Mouse (Mus musculus) kidney, postnatal 0 days (tissue): ENCODE measurements at regions not wholly inside any gene's neighbourhood (a gene's known extent, or its start where the extent isn't known, plus 50 kb on each side); places are given as distances from the start of the nearest gene placed in this dataset.

Experiments used
- ATAC-seq: fragments of 200-750 bp; cut with Nextera tagmentation; replicated peaks from 2 replicates; pipeline ENCODE4 v1.8.0; 2017; ENCODE audit warnings: low read depth, moderate number of reproducible peaks, moderate TSS enrichment, moderate library complexity; ENCODE audit not compliant: low FRiP score
- DNase-seq: peaks from one replicate; pipeline ENCODE4 v3.0.0-alpha.2; 2016; ENCODE audit warnings: low spot score
- H3K27ac ChIP-seq: fragments of 300-500 bp; sonication (generic); 2 replicates; pipeline ENCODE4 v1.5.1; 2014; ENCODE audit warnings: mild to moderate bottlenecking
- H3K27me3 ChIP-seq: fragments of 300-500 bp; sonication (generic); 2 replicates; pipeline ENCODE4 v1.6.1; 2014; ENCODE audit warnings: low read length, mixed read lengths; ENCODE audit not compliant: insufficient read depth
- H3K36me3 ChIP-seq: fragments of 300-500 bp; sonication (generic); 2 replicates; pipeline ENCODE4 v1.6.1; 2014; ENCODE audit warnings: low read length, mixed read lengths; ENCODE audit not compliant: insufficient read depth
- H3K4me1 ChIP-seq: fragments of 300-500 bp; sonication (generic); replicated peaks from 2 replicates; pipeline ENCODE4 v1.6.1; 2014; ENCODE audit warnings: antibody characterized with exemption, low read length, mixed read lengths; ENCODE audit not compliant: insufficient read depth
- H3K4me2 ChIP-seq: fragments of 300-500 bp; sonication (generic); 2 replicates; pipeline ENCODE4 v1.6.1; 2014; ENCODE audit warnings: mild to moderate bottlenecking, low read length, moderate library complexity, mixed read lengths
- H3K4me3 ChIP-seq: fragments of 300-500 bp; sonication (generic); replicated peaks from 2 replicates; pipeline ENCODE4 v1.5.1; 2014; ENCODE audit warnings: low read depth, low read length
- H3K9ac ChIP-seq: fragments of 300-500 bp; sonication (generic); 2 replicates; pipeline ENCODE4 v1.6.1; 2014; ENCODE audit warnings: low read depth, low read length
- H3K9me3 ChIP-seq: fragments of 300-500 bp; sonication (generic); replicated peaks from 2 replicates; pipeline ENCODE4 v1.6.1; 2016; ENCODE audit warnings: low read length, inconsistent platforms, mixed read lengths
- CTCF ChIP-seq: IDR thresholded peaks from 2 replicates; pipeline ENCODE4 v1.5.1; 2016; ENCODE audit warnings: antibody characterized with exemption, low read depth, mild to moderate bottlenecking, moderate library complexity
- WGBS: fragments of 180-500 bp; shearing (Covaris S2); extraction: QIAGEN DNeasy Blood & Tissue Kit; methylation state at CpG from one replicate; pipeline ENCODE4 v1.1.7; 2014; 5-methylcytosine and 5-hydroxymethylcytosine counted together

- 95% methylated on average over 7 of the region's 7 CpGs for WGBS
- no peaks in the 10 kb centered on the region for H3K27me3 ChIP-seq
- no peak overlapping the region for H3K27ac ChIP-seq
- no peak overlapping the region for H3K4me2 ChIP-seq
- H3K9ac ChIP-seq: no peak overlapping the region
- no peaks in the 10 kb centered on the region for H3K9me3 ChIP-seq
- ATAC-seq: no peak
- TF ChIP-seq CTCF: peak; percentile 27
- H3K4me1 ChIP-seq: no peaks in the 10 kb centered on the region
- H3K36me3 ChIP-seq: no peaks in the 10 kb centered on the region
- no peak for DNase-seq
- H3K4me3 ChIP-seq: no peak overlapping the region
Measured at GRCm38 (mm10) chr7:37324653-37325052, 448.8 kb downstream of the Zfp536 start.

- DNase-seq (no peak), ATAC-seq (no peak)
- TF ChIP-seq CTCF: no peak
- Histone ChIP-seq H3K36me3 (no peaks in the 10 kb centered on the region), H3K9me3 (no peaks in the 10 kb centered on the region), H3K4me2 (no peak overlapping the region), H3K9ac (no peak overlapping the region), H3K4me3 (no peak overlapping the region), H3K27me3 (peaks cover 11% of the 10 kb centered on the region; the same call in 1 of the 2 replicates), H3K27ac (no peak overlapping the region), H3K4me1 (peaks cover 12% of the 10 kb centered on the region; the same call in 1 of the 2 replicates)
- 67% methylated on average over 16 of the region's 16 CpGs for WGBS
Measured at GRCm38 (mm10) chr7:37333451-37333850, 440.0 kb downstream of the Zfp536 start.

DNA sequence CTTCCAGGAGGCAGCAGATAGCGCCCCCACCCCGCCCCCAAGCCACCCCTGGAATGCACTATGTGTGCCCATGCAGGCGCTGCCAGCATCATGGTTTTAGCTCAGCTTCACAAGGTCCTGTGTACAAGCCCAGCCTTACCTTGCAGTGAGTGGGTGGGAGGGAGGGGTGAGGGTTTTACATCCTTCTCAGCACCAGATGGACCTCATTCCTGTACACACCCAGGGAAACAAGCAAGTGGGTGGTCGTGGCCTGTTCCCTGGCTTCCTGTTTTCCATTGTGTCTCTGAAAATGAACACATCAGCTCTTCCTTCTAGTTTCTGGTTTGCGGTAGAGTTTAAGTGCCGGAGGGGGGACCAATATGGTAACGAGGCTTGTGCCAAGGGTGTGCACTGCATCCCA, 438.2 kb downstream of the Zfp536 start:
- no peak; the same call in 1 of the 2 replicates for ATAC-seq

DNA sequence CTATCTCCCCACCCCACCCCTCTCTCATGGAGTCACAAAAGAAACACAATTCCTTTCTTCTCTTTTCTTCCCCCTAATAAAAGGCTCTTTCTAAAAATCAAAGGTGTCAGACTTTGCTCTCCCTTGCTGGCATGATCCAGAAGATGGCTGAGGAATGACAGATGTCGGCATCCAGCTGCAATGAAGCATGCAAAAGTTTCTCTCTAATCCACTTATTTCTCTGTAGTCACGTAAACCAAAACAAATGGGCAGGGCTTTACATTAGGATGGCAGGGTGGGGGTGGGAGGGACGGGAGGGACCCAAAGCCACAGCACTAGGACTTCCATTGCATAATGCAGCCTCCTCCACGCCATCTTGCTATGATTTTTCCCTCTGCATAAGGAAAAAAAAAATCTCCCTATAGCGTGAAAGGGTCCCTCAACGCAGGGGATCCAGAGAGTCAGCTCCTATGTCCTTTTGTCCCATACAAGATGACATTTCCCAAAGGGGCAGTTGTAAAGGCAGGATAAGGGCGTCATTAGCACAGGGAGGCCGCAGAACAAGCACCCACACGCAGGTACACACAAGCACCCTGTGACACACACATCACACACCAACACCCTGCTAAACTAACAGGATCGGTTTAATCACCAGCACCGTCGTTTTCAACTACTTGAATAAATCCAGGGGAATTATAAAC, 437.1 kb downstream of the Zfp536 start:
- H3K36me3 ChIP-seq: no peaks in the 10 kb centered on the region
- peaks cover 13% of the 10 kb centered on the region; the same call in 1 of the 2 replicates for H3K27me3 ChIP-seq
- DNase-seq: no peak
- ATAC-seq: no peak
- no peaks in the 10 kb centered on the region for H3K9me3 ChIP-seq
- WGBS: 16% methylated on average over 12 of the region's 12 CpGs
- peak overlapping the region; percentile 36 for H3K4me3 ChIP-seq
- H3K4me1 ChIP-seq: peaks cover 12% of the 10 kb centered on the region; the same call in 1 of the 2 replicates
- no peak for TF ChIP-seq CTCF
- peak overlapping the region; percentile 79 for H3K4me2 ChIP-seq
- H3K27ac ChIP-seq: no peak overlapping the region
- H3K9ac ChIP-seq: 0 out of 2 replicates have a peak overlapping the region, but pooled peaks have one; percentile 37

More for the DNA sequence above, 438.2 kb downstream of the Zfp536 start:
- no peaks in the 10 kb centered on the region for H3K9me3 ChIP-seq
- H3K27ac ChIP-seq: no peak overlapping the region
- H3K36me3 ChIP-seq: no peaks in the 10 kb centered on the region
- H3K4me1 ChIP-seq: peaks cover 12% of the 10 kb centered on the region; the same call in 1 of the 2 replicates
- no peak for TF ChIP-seq CTCF
- no peak for DNase-seq
- 56% methylated on average over 7 of the region's 7 CpGs for WGBS
- peaks cover 13% of the 10 kb centered on the region; the same call in 1 of the 2 replicates for H3K27me3 ChIP-seq
- H3K9ac ChIP-seq: no peak overlapping the region
- H3K4me3 ChIP-seq: no peak overlapping the region
- no peak overlapping the region for H3K4me2 ChIP-seq

DNA sequence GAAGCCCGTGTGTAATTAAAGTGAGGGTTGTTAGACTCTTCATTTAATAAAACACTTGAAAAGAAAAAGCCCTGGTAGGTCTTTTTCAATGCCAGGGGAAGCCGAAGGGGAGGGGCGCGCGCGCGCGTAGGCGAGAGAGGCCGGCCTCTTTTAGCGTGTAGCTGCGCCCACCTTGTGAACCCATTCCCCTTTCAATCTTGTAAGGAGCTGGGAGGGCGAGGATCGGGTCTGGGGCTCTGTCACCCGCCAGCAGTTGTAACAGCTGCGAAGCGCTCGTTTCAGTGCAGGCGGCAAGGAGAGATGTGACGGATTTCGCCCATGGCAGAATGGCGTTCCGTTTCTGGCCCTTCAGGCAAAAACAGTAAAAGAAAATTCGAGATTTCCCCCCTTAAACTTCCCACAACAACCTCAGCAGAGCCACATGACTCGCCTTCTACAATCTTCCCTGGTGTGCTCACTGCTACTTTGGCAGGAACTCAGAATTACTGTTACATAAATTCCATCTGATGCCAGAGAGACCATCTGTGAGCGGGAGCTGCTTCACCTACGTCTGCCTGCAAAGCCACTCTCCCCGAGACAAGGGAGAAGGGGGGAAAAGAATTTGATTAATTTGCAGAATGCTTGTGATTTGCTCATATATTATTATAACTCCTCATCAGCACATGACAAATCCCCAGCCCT, 436.4 kb downstream of the Zfp536 start:
- Histone ChIP-seq H3K27me3 (peaks cover 13% of the 10 kb centered on the region; the same call in 1 of the 2 replicates), H3K9me3 (no peaks in the 10 kb centered on the region), H3K4me2 (peak overlapping the region; percentile 79), H3K36me3 (no peaks in the 10 kb centered on the region), H3K4me1 (peaks cover 12% of the 10 kb centered on the region; the same call in 1 of the 2 replicates), H3K27ac (no peak overlapping the region), H3K4me3 (peak overlapping the region; percentile 36), H3K9ac (0 out of 2 replicates have a peak overlapping the region, but pooled peaks have one; percentile 37)
- ATAC-seq: no peak
- 4% methylated on average over 28 of the region's 28 CpGs for WGBS
- TF ChIP-seq CTCF: no peak
- no peak for DNase-seq

DNA sequence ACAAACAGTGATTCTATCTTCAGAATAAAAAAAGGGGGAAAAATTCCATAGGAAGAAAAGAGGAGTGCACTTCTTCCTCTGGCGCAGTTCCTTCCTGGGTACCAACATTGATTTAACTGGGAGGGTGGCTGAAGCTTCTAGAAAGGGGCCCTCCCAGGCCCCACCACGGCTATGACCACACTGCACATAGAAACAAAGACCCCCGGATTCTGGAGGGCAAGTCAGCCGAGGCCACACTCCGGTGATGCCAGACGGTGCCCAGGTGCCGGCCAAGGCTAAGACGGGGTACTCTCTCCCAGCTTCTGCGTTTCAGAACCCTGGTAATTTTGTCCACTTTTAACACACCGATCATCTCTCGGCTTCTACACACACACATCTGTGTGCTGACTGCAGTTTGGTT, 435.8 kb downstream of the Zfp536 start:
- H3K36me3 ChIP-seq: no peaks in the 10 kb centered on the region
- 42% methylated on average over 11 of the region's 11 CpGs for WGBS
- DNase-seq (no peak), ATAC-seq (no peak)
- no peaks in the 10 kb centered on the region for H3K9me3 ChIP-seq
- H3K27me3 ChIP-seq: peaks cover 18% of the 10 kb centered on the region; the same call in 1 of the 2 replicates
- peak overlapping the region; percentile 79 for H3K4me2 ChIP-seq
- H3K27ac ChIP-seq: no peak overlapping the region
- no peak overlapping the region for H3K9ac ChIP-seq
- H3K4me1 ChIP-seq: peaks cover 12% of the 10 kb centered on the region; the same call in 1 of the 2 replicates
- TF ChIP-seq CTCF: no peak
- no peak overlapping the region for H3K4me3 ChIP-seq
